Mouse (Mus musculus) left cerebral cortex, postnatal 36 days (tissue): ENCODE measurements around the gene Eif2b2. TPM values are rescaled to one million over a fixed set of nuclear protein-coding genes. Genes with fewer than 3 reads are reported as not detected.

Experiments used
- DNase-seq, 2 experiments: peaks; one replicate each; pipeline ENCODE4 v3.0.0; 2021 to 2022; ENCODE audit warnings: low spot score in 2 of 2, mixed read lengths in 1 of 2
- intact Hi-C: fragments of 180-260 bp; cut with DNase I; formaldehyde crosslinking; loops from one replicate; pipeline ENCODE4 v1.15.1; 2025
- total RNA-seq, 2 experiments: library from RNA; stranded (reverse); gene quantifications; 2 replicates each; pipeline ENCODE4 v1.2.3; 2021

The Eif2b2 gene
- total RNA-seq, 2 experiments from 2014 or later, result 63.0 to 76.6 TPM

GRCm38 (mm10) chr12:85192461-85193108 is 26.7 kb upstream of the Eif2b2 start:
- no peak for DNase-seq
- intact Hi-C loops, result no loop called here

GRCm38 (mm10) chr12:85193146-85193545 is 26.1 kb upstream of the Eif2b2 start:
- intact Hi-C loops, result no loop called here
- no peak for DNase-seq

GRCm38 (mm10) chr12:85193923-85194622 is 25.2 kb upstream of the Eif2b2 start:
- intact Hi-C loops, result no loop called here
- no peak for DNase-seq

GRCm38 (mm10) chr12:85194623-85195018 is 24.7 kb upstream of the Eif2b2 start:
- peak in 1 of 2 experiments; percentile 36 for DNase-seq
- intact Hi-C loops, result no loop called here

- intact Hi-C loops, result no loop called here
- no peak for DNase-seq
These were observed 24.2 kb upstream of the Eif2b2 start for GRCm38 (mm10) chr12:85195086-85195485.

- DNase-seq, result no peak
- intact Hi-C loops, result no loop called here
These were observed 23.1 kb upstream of the Eif2b2 start for GRCm38 (mm10) chr12:85196191-85196590.

- intact Hi-C loops, result no loop called here
- DNase-seq, result no peak
These were observed 21.9 kb upstream of the Eif2b2 start for GRCm38 (mm10) chr12:85197371-85197770.

GRCm38 (mm10) chr12:85197936-85198335 is 21.3 kb upstream of the Eif2b2 start:
- intact Hi-C loops, result no loop called here

GRCm38 (mm10) chr12:85199954-85200353 is 19.3 kb upstream of the Eif2b2 start:
- no peak for DNase-seq
- intact Hi-C loops, result no loop called here

More at GRCm38 (mm10) chr12:85197936-85198335, 21.3 kb upstream of the Eif2b2 start:
- no peak for DNase-seq

GRCm38 (mm10) chr12:85200929-85201829 is 18.1 kb upstream of the Eif2b2 start:
- intact Hi-C loops, result no loop called here
- DNase-seq, result no peak

GRCm38 (mm10) chr12:85201830-85202147 is 17.5 kb upstream of the Eif2b2 start:
- DNase-seq, result no peak
- intact Hi-C loops, result no loop called here

GRCm38 (mm10) chr12:85202191-85202590 is 17.1 kb upstream of the Eif2b2 start:
- intact Hi-C loops, result no loop called here
- DNase-seq, result no peak

- intact Hi-C loops, result no loop called here
- no peak for DNase-seq
These were observed 15.6 kb upstream of the Eif2b2 start for GRCm38 (mm10) chr12:85203699-85204098.

GRCm38 (mm10) chr12:85204105-85204504 is 15.2 kb upstream of the Eif2b2 start:
- intact Hi-C loops, result no loop called here
- no peak for DNase-seq

- no peak for DNase-seq
- intact Hi-C loops, result no loop called here
These were observed 13.9 kb upstream of the Eif2b2 start for GRCm38 (mm10) chr12:85205425-85205824.

- no peak for DNase-seq
- intact Hi-C loops, result no loop called here
These were observed 10.5 kb upstream of the Eif2b2 start for GRCm38 (mm10) chr12:85208687-85209199.

GRCm38 (mm10) chr12:85215031-85215430 is 4.2 kb upstream of the Eif2b2 start:
- no peak for DNase-seq
- intact Hi-C loops, result loop anchor here (5.0 kb wide), 1 partner anchor 43 kb away; no protein-coding TSS in a partner anchor

- DNase-seq, result no peak
- intact Hi-C loops, result loop anchor here (5.0 kb wide), 1 partner anchor 46 kb away; no protein-coding TSS in a partner anchor
These were observed 1.5 kb upstream of the Eif2b2 start for GRCm38 (mm10) chr12:85217733-85218310.

GRCm38 (mm10) chr12:85219905-85220290 is 617 bp downstream of the Eif2b2 start:
- no peak for DNase-seq
- intact Hi-C loops, result loop anchor here (5.0 kb wide), 1 partner anchor 48 kb away; no protein-coding TSS in a partner anchor

GRCm38 (mm10) chr12:85227227-85227626 is 7.9 kb downstream of the Eif2b2 start:
- intact Hi-C loops, result no loop called here
- DNase-seq, result no peak
